Mouse (Mus musculus): ENCODE results near the gene Oxct2a. TPM values are rescaled to one million over a fixed set of nuclear protein-coding genes. Genes with fewer than 3 reads are reported as not detected.
"Not testable (repeated sequence)": the region's sequence is repeated elsewhere in the genome, so short reads cannot be mapped to it uniquely, and the experiment has no call there.

Gene Oxct2a
- total and polyA plus RNA-seq, 2 experiments from 2014 or later, result not detected

- no peak overlapping the region for H3K4me3 ChIP-seq (ENCODE audit: low read depth, low read length)
- WGBS, result 46% methylated on average over 4 of the region's 4 CpGs
- no peaks in the 10 kb centered on the region for H3K4me1 ChIP-seq (ENCODE audit: control insufficient read depth, insufficient read depth)
- H3K4me2 ChIP-seq (ENCODE audit: low read depth, low read length), result no peak overlapping the region
- H3K27ac ChIP-seq (ENCODE audit: low read depth), result no peak overlapping the region
- no peak overlapping the region for H3K9ac ChIP-seq (replicated peaks; ENCODE audit: low read depth, low read length)
- no peak for ATAC-seq (ENCODE audit: insufficient read depth, low read depth)
- no peak for TF ChIP-seq CTCF (IDR thresholded peaks at IDR 0.05; ENCODE audit: low read depth)
- TF ChIP-seq EP300 (IDR thresholded peaks at IDR 0.05; ENCODE audit: low read depth), result no peak
- no peak for DNase-seq (ENCODE audit: low spot score)
- H3K9me3 ChIP-seq (replicated peaks; ENCODE audit: control insufficient read depth, low read length), result no peaks in the 10 kb centered on the region
- no peaks in the 10 kb centered on the region for H3K27me3 ChIP-seq (ENCODE audit: control insufficient read depth, insufficient read depth, low read length)
- peaks cover 85% of the 10 kb centered on the region for H3K36me3 ChIP-seq (replicated peaks; ENCODE audit: control insufficient read depth, insufficient read depth, low read length)
Measured at GRCm38 (mm10) chr4:123298226-123298625, 25.2 kb downstream of the Oxct2a start.

GRCm38 (mm10) chr4:123297195-123297960, 26.1 kb downstream of the Oxct2a start:
- DNase-seq (ENCODE audit: low spot score), result no peak
- no peak overlapping the region for H3K27ac ChIP-seq (ENCODE audit: low read depth)
- H3K9ac ChIP-seq (replicated peaks; ENCODE audit: low read depth, low read length), result no peak overlapping the region
- TF ChIP-seq CTCF (IDR thresholded peaks at IDR 0.05; ENCODE audit: low read depth), result no peak
- TF ChIP-seq EP300 (IDR thresholded peaks at IDR 0.05; ENCODE audit: low read depth), result no peak
- H3K9me3 ChIP-seq (replicated peaks; ENCODE audit: control insufficient read depth, low read length), result no peaks in the 10 kb centered on the region
- ATAC-seq (ENCODE audit: insufficient read depth, low read depth), result no peak
- no peak overlapping the region for H3K4me3 ChIP-seq (ENCODE audit: low read depth, low read length)
- H3K36me3 ChIP-seq (replicated peaks; ENCODE audit: control insufficient read depth, insufficient read depth, low read length), result peaks cover 85% of the 10 kb centered on the region
- H3K27me3 ChIP-seq (ENCODE audit: control insufficient read depth, insufficient read depth, low read length), result no peaks in the 10 kb centered on the region
- no peaks in the 10 kb centered on the region for H3K4me1 ChIP-seq (ENCODE audit: control insufficient read depth, insufficient read depth)
- WGBS, result 88% methylated on average over 21 of the region's 22 CpGs
- H3K4me2 ChIP-seq (ENCODE audit: low read depth, low read length), result no peak overlapping the region

DNA sequence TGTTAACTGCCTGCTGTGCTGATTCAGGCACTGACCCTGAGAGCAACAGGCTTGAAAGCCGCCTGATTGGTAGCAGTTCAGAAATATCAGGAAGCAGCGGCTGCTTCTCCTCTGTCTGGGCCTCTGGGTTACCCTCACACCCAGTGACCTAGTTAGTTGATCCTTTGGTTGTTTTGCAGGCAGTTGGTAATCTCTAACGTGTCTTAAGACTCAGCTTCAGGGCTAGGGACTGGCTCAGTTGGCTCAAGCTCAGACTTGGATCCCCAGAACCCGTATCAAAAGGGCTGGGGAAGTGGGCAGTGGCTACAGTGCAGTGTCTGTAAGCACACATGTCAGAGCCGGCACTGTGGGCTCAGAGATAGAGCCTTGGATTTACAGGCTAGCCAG, 27.3 kb downstream of the Oxct2a start:
- WGBS, result 71% methylated on average over 5 of the region's 5 CpGs
- H3K4me1 ChIP-seq (ENCODE audit: control insufficient read depth, insufficient read depth), result no peaks in the 10 kb centered on the region

GRCm38 (mm10) chr4:123295516-123296147, 27.8 kb downstream of the Oxct2a start:
- no peak for DNase-seq (ENCODE audit: low spot score)
- TF ChIP-seq EP300 (IDR thresholded peaks at IDR 0.05; ENCODE audit: low read depth) (no peak), CTCF (IDR thresholded peaks at IDR 0.05; ENCODE audit: low read depth) (no peak)
- no peak overlapping the region for H3K4me2 ChIP-seq (ENCODE audit: low read depth, low read length)
- H3K36me3 ChIP-seq (replicated peaks; ENCODE audit: control insufficient read depth, insufficient read depth, low read length), result peaks cover 90% of the 10 kb centered on the region
- no peaks in the 10 kb centered on the region for H3K9me3 ChIP-seq (replicated peaks; ENCODE audit: control insufficient read depth, low read length)
- WGBS, result 79% methylated on average over 21 of the region's 21 CpGs
- H3K9ac ChIP-seq (replicated peaks; ENCODE audit: low read depth, low read length), result no peak overlapping the region
- no peak overlapping the region for H3K4me3 ChIP-seq (ENCODE audit: low read depth, low read length)
- no peaks in the 10 kb centered on the region for H3K4me1 ChIP-seq (ENCODE audit: control insufficient read depth, insufficient read depth)
- no peak overlapping the region for H3K27ac ChIP-seq (ENCODE audit: low read depth)
- ATAC-seq (ENCODE audit: insufficient read depth, low read depth), result no peak
- no peaks in the 10 kb centered on the region for H3K27me3 ChIP-seq (ENCODE audit: control insufficient read depth, insufficient read depth, low read length)

More for the DNA sequence above, 27.3 kb downstream of the Oxct2a start:
- Histone ChIP-seq H3K27me3 (ENCODE audit: control insufficient read depth, insufficient read depth, low read length) (no peaks in the 10 kb centered on the region), H3K4me3 (ENCODE audit: low read depth, low read length) (no peak overlapping the region), H3K9me3 (replicated peaks; ENCODE audit: control insufficient read depth, low read length) (no peaks in the 10 kb centered on the region), H3K4me2 (ENCODE audit: low read depth, low read length) (no peak overlapping the region), H3K27ac (ENCODE audit: low read depth) (no peak overlapping the region; the same call in 1 of the 2 replicates), H3K9ac (replicated peaks; ENCODE audit: low read depth, low read length) (no peak overlapping the region), H3K36me3 (replicated peaks; ENCODE audit: control insufficient read depth, insufficient read depth, low read length) (peaks cover 88% of the 10 kb centered on the region)
- DNase-seq (ENCODE audit: low spot score) (no peak), ATAC-seq (ENCODE audit: insufficient read depth, low read depth) (no peak)
- TF ChIP-seq EP300 (IDR thresholded peaks at IDR 0.05; ENCODE audit: low read depth) (no peak), CTCF (IDR thresholded peaks at IDR 0.05; ENCODE audit: low read depth) (no peak)

GRCm38 (mm10) chr4:123295026-123295425, 28.4 kb downstream of the Oxct2a start:
- not testable (repeated sequence) for H3K4me2 ChIP-seq (ENCODE audit: low read depth, low read length); H3K4me3 ChIP-seq (ENCODE audit: low read depth, low read length); H3K27ac ChIP-seq (ENCODE audit: low read depth); H3K9ac ChIP-seq (replicated peaks; ENCODE audit: low read depth, low read length); DNase-seq (ENCODE audit: low spot score); H3K4me1 ChIP-seq (ENCODE audit: control insufficient read depth, insufficient read depth); H3K9me3 ChIP-seq (replicated peaks; ENCODE audit: control insufficient read depth, low read length); H3K27me3 ChIP-seq (ENCODE audit: control insufficient read depth, insufficient read depth, low read length)
- peak; percentile 34 for ATAC-seq (ENCODE audit: insufficient read depth, low read depth)
- WGBS, result 54% methylated on average over 15 of the region's 15 CpGs
- peaks cover 92% of the 10 kb centered on the region for H3K36me3 ChIP-seq (replicated peaks; ENCODE audit: control insufficient read depth, insufficient read depth, low read length)
